Mouse (Mus musculus) MEL (cell line): ENCODE measurements around the gene Tgfb1.

ENCODE experiments used
- CHD1 ChIP-seq: IDR thresholded peaks from 2 replicates; pipeline ENCODE4 v1.6.1; 2012; ENCODE audit warnings: low read depth, mild to moderate bottlenecking, inconsistent platforms, low read length, improper control_type of control experiment
- CTCF ChIP-seq, 3 experiments: IDR thresholded peaks in 2 of 3; conservative IDR thresholded peaks in 1 of 3; 2 replicates each; pipeline ENCODE4 v1.5.1; 2011 to 2012; ENCODE audit warnings: low read length in 3 of 3, low read depth in 2 of 3, mild to moderate bottlenecking in 2 of 3, improper control_type of control experiment in 1 of 3, inconsistent platforms in 1 of 3, mixed read lengths in 1 of 3, moderate library complexity in 1 of 3; ENCODE audit not compliant: control insufficient read depth in 1 of 3, insufficient read depth in 1 of 3, poor library complexity in 1 of 3, severe bottlenecking in 1 of 3
- EP300 ChIP-seq, 2 experiments: IDR thresholded peaks; 2 replicates each; pipeline ENCODE4 v1.6.1; 2011; ENCODE audit warnings: improper control_type of control experiment in 2 of 2, low read length in 2 of 2, low read depth in 1 of 2, mild to moderate bottlenecking in 1 of 2
- NELFE ChIP-seq: IDR thresholded peaks from 2 replicates; pipeline ENCODE4 v1.6.1; 2011; ENCODE audit warnings: low read depth, low read length, improper control_type of control experiment
- POLR2A ChIP-seq, 2 experiments: IDR thresholded peaks; 2 replicates each; pipeline ENCODE4 v1.6.1; 2011 to 2012; ENCODE audit warnings: low read length in 2 of 2, mild to moderate bottlenecking in 2 of 2, control low read depth in 1 of 2, improper control_type of control experiment in 1 of 2, low read depth in 1 of 2, moderate library complexity in 1 of 2; ENCODE audit not compliant: control insufficient read depth in 1 of 2, insufficient read depth in 1 of 2, poor library complexity in 1 of 2
- RAD21 ChIP-seq: IDR thresholded peaks from 2 replicates; pipeline ENCODE4 v1.6.1; 2011; ENCODE audit warnings: mild to moderate bottlenecking, low read depth, low read length, improper control_type of control experiment
- SIN3A ChIP-seq: IDR thresholded peaks from 2 replicates; pipeline ENCODE4 v1.6.1; 2012; ENCODE audit warnings: low read length, improper control_type of control experiment, inconsistent platforms
- USF1 ChIP-seq: IDR thresholded peaks from 2 replicates; pipeline ENCODE4 v1.6.1; 2014; ENCODE audit warnings: low read depth, mild to moderate bottlenecking, inconsistent platforms, low read length, improper control_type of control experiment, moderate library complexity
- ZKSCAN1 ChIP-seq: IDR thresholded peaks from 2 replicates; pipeline ENCODE4 v1.6.1; 2012; ENCODE audit warnings: low read depth, mild to moderate bottlenecking, inconsistent platforms, low read length, improper control_type of control experiment, moderate library complexity
- ZMIZ1 ChIP-seq: IDR thresholded peaks from 2 replicates; pipeline ENCODE4 v1.6.1; 2012; ENCODE audit warnings: low read depth, mild to moderate bottlenecking, inconsistent platforms, low read length, improper control_type of control experiment, moderate library complexity

DNA sequence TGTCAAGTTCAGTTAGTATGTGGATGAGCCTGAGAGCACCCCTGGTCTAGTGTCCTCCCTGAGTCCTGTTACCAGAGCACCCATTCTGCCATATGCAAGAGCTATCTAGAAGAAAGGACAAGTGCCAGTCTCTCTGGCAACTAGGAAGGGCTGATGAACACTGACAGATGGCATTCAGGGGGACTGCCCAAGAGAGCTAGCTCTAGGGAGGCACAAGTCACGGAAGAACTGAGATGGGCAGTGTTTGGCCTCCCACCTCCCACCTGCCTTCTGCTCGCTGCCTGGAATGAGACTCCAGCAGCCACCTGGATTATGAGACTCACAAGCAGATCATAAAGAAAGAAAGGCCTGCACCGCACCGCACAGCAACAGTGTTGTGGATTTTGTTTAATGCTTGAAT, 47.0 kb upstream of the Tgfb1 start:
- TF ChIP-seq CHD1: no peak
- no peak for TF ChIP-seq CTCF (IDR thresholded peaks at IDR 0.05 in 2 of 3, conservative IDR thresholded peaks at IDR 0.05 in 1 of 3; ENCODE audit: control insufficient read depth in 1 of 3, insufficient read depth in 1 of 3, low read depth in 2 of 3, low read length in 3 of 3, poor library complexity in 1 of 3, severe bottlenecking in 1 of 3)
- no peak for TF ChIP-seq NELFE
- no peak for TF ChIP-seq SIN3A
- no peak for TF ChIP-seq ZMIZ1
- TF ChIP-seq EP300 (IDR thresholded peaks at IDR 0.05; ENCODE audit: low read depth in 1 of 2, low read length in 2 of 2): no peak
- TF ChIP-seq USF1: no peak
- no peak for TF ChIP-seq RAD21
- TF ChIP-seq POLR2A (IDR thresholded peaks at IDR 0.05; ENCODE audit: control insufficient read depth in 1 of 2, insufficient read depth in 1 of 2, low read depth in 1 of 2, low read length in 2 of 2, poor library complexity in 1 of 2): no peak
- no peak for TF ChIP-seq ZKSCAN1
